In the genomic region with DNA sequence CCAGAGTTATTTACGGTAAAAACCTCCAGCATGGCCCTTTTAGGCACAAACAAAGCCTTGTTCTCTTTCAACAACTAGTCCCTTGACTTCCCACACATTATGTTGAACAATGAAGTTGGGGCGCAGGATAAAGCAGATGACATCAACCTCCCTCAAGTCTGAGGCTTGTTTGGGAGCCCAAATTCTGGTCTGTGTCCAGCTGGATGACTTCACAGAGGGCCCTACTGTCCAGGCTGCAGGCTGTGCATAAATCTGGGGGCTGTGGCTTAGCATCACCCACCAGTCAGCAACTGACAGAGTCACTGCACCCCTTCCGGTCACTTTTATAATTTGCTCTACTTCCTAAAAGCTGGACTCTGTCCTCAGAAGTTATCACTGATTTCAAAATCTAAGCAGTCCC, we compare ENCODE assay signal across 8 mouse cellular contexts. TPM values are rescaled to one million over a fixed set of nuclear protein-coding genes. Genes with fewer than 3 reads are reported as not detected.
DNase-seq lines count a peak whose midpoint lies in the region; ATAC-seq lines count a peak whose summit lies in the region.

No protein-coding gene starts in this region.

- no peaks in the 10 kb centered on the region for H3K9me3 ChIP-seq in midbrain, embryonic 16.5 days (replicated peaks; ENCODE audit: control insufficient read depth, low read length, poor library complexity, severe bottlenecking)
- H3K9me3 ChIP-seq in midbrain, embryonic 10.5 days (replicated peaks): no peaks in the 10 kb centered on the region; the same call in 1 of the 2 replicates

- H3K9ac ChIP-seq in midbrain, embryonic 16.5 days (ENCODE audit: low read depth, low read length): no peak overlapping the region

- no peak overlapping the region for H3K4me2 ChIP-seq in midbrain, embryonic 16.5 days (ENCODE audit: low read length)

- H3K36me3 ChIP-seq in midbrain, embryonic 16.5 days (ENCODE audit: control insufficient read depth, insufficient read depth, low read length): no peaks in the 10 kb centered on the region
- H3K36me3 ChIP-seq in midbrain, embryonic 10.5 days: peaks cover 26% of the 10 kb centered on the region

- ATAC-seq in midbrain, embryonic 16.5 days: peak; percentile 58; the same call in 1 of the 2 replicates

- intact Hi-C loops in gastrocnemius, postnatal 14 days (cut with DNase I; ENCODE audit: low total_unique reads): no loop called here
- intact Hi-C loops in gastrocnemius, postnatal 36 days (cut with DNase I): no loop called here

- H3K27me3 ChIP-seq in midbrain, embryonic 16.5 days (ENCODE audit: control insufficient read depth, insufficient read depth, low read depth, low read length): no peaks in the 10 kb centered on the region
- H3K27me3 ChIP-seq in midbrain, embryonic 10.5 days (ENCODE audit: low read depth, poor library complexity, severe bottlenecking): no peaks in the 10 kb centered on the region

- DNase-seq in gastrocnemius, postnatal 14 days: peak; percentile 37
- DNase-seq in gastrocnemius, postnatal 10 days: no peak
- no peak for DNase-seq in midbrain, embryonic 10.5 days (ENCODE audit: low spot score)
- DNase-seq in layer of hippocampus, adult 8-10 months (ENCODE audit: low spot score in 2 of 2): peak; percentile 66 to 82
- DNase-seq in right cerebral cortex, postnatal 25 days: peak; percentile 20
- DNase-seq in spleen, postnatal 36 days (ENCODE audit: low spot score in 2 of 2): no peak
- DNase-seq in gastrocnemius, postnatal 36 days: no peak

- 73% methylated on average over 3 of the region's 3 CpGs for WGBS in midbrain, embryonic 16.5 days
- 95% methylated on average over 3 of the region's 3 CpGs for WGBS in midbrain, embryonic 10.5 days

- H3K4me3 ChIP-seq in midbrain, embryonic 16.5 days (ENCODE audit: low read depth, low read length): no peak overlapping the region
- no peak overlapping the region for H3K4me3 ChIP-seq in midbrain, embryonic 10.5 days

- no peaks in the 10 kb centered on the region; the same call in 1 of the 2 replicates for H3K4me1 ChIP-seq in midbrain, embryonic 16.5 days (ENCODE audit: control insufficient read depth, insufficient read depth, low read length)
- H3K4me1 ChIP-seq in midbrain, embryonic 10.5 days: no peaks in the 10 kb centered on the region

- peak overlapping the region; percentile 53 for H3K27ac ChIP-seq in midbrain, embryonic 16.5 days (ENCODE audit: low read length)
- no peak overlapping the region for H3K27ac ChIP-seq in midbrain, embryonic 10.5 days (replicated peaks)

RNA-seq across cellular contexts. Expression of a gene that starts 8.4 kb away (rescaled TPM):
- 100 to 1,000 TPM; 130 to 135 TPM for total RNA-seq in gastrocnemius, postnatal 14 days (2021)
- 100 to 1,000 TPM; 149 to 160 TPM for total RNA-seq in gastrocnemius, postnatal 10 days (2021)
- 178 and 184 TPM in 2 replicates for polyA plus RNA-seq in midbrain, embryonic 16.5 days (2015; fragmentation: Nextera tagmentation; extraction: Ambion mirVana)
- polyA plus RNA-seq in midbrain, embryonic 10.5 days (2016; fragmentation: Nextera tagmentation; extraction: Ambion mirVana): 258 and 269 TPM in 2 replicates
- total RNA-seq in layer of hippocampus, adult 8-10 months (2022): 100 to 1,000 TPM; 154 to 177 (median 170) TPM
- 100 to 1,000 TPM; 103 to 110 TPM for total RNA-seq in gastrocnemius, postnatal 36 days (2021)

RNA-seq across cellular contexts. Expression of a gene that starts 27.1 kb away (rescaled TPM):
- total RNA-seq in gastrocnemius, postnatal 14 days (2021): 10 to 100 TPM; 47.7 to 51.9 TPM
- 10 to 100 TPM; 50.5 to 50.7 TPM for total RNA-seq in gastrocnemius, postnatal 10 days (2021)
- 9.1 and 10.2 TPM in 2 replicates for polyA plus RNA-seq in midbrain, embryonic 16.5 days (2015; fragmentation: Nextera tagmentation; extraction: Ambion mirVana)
- polyA plus RNA-seq in midbrain, embryonic 10.5 days (2016; fragmentation: Nextera tagmentation; extraction: Ambion mirVana): 20.6 and 21.5 TPM in 2 replicates
- total RNA-seq in layer of hippocampus, adult 8-10 months (2022): 10 to 100 TPM; 39.8 to 42.3 (median 41.1) TPM
- 100 to 1,000 TPM in 1 of 2 experiments, 10 to 100 TPM in 1; 86.2 to 105 TPM for total RNA-seq in gastrocnemius, postnatal 36 days (2021)

Comparison
In these comparisons a context has a peak if more than half of its experiments do, and no peak if none do; other contexts are left out.
1. DNase-seq: peak in gastrocnemius, postnatal 14 days (single experiment), layer of hippocampus, adult 8-10 months (2 of 2) and right cerebral cortex, postnatal 25 days (single experiment); none in gastrocnemius, postnatal 10 days (single experiment), midbrain, embryonic 10.5 days (single experiment), spleen, postnatal 36 days (0 of 2) and gastrocnemius, postnatal 36 days (0 of 2).